Mouse (Mus musculus): ENCODE data around the gene Olfr766-ps1. TPM values are rescaled to one million over a fixed set of nuclear protein-coding genes. Genes with fewer than 3 reads are reported as not detected.
A peak's percentile ranks its signal among the peaks of the same experiment; 100 is the strongest.
"Not testable (repeated sequence)": the region's sequence is repeated elsewhere in the genome, so short reads cannot be mapped to it uniquely, and the experiment has no call there.

The Olfr766-ps1 gene
- not detected for total RNA-seq (2021)

DNA sequence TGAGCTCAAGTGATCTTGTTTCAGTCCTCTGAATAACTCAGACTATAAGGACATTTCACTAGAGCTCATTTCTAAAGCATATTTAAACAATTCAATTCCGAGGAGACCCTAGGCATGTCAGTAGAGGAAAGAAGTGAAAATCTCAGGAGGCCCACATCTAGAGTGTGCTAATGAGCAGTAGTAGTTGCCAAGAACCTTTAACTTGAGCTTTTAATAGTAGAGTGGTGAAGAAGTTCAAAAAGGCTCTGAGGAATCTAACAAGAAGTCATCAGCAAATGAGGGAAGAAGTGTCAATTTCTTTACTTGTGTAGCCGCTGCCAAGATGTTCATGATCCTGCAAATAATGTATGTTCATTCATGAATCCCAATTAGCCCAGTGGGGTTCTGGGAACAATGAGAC, at the start of gene Olfr766-ps1:
Gene Olfr766-ps1 (minus strand): TSS at position 101 of the 400 bp plus-strand sequence.
- DNase-seq: no peak
- intact Hi-C loops (cut with DNase I): no loop called here

DNA sequence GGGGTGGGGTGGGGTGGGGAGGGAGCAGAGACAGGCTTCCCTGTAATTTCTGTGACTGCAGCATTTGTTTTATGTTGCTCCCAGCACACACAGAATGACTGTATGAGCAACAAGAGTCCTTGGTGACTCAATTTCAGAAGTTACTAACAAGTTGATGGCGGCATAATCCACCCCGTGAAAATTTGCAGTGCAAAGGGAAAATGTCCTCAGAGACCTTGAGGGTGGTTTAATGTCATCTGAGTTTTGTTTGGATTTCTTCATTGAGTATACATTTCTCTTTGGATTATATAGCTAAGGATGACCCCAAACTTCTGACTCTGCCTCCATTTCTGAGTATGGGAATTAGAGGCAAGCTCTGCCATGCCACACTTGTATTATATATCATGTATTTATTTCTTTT, 49.0 kb upstream of the Olfr766-ps1 start, which contains the start of gene Olfr769:
Gene Olfr769 (minus strand): TSS at position 101 of the 400 bp plus-strand sequence.
- intact Hi-C loops (cut with DNase I): no loop called here
- DNase-seq: no peak

DNA sequence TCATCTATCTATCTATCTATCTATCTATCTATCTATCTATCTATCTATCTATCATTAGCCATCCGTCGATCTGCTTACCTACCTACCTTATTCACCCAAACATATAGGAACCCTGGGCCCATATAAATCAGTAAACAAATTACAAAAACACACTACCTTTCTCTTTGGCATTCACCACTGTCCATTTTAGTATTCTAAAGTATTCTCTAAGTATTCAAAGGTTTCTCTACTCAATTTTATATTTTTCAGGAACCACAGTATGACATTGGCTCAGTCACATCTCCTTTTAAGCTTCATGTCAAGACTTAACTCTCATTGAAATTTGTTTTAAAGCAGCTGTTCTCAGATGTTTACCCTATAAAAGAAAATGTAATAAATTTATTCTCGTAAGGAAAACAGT, 46.4 kb upstream of the Olfr766-ps1 start:
- intact Hi-C loops (cut with DNase I): no loop called here

DNA sequence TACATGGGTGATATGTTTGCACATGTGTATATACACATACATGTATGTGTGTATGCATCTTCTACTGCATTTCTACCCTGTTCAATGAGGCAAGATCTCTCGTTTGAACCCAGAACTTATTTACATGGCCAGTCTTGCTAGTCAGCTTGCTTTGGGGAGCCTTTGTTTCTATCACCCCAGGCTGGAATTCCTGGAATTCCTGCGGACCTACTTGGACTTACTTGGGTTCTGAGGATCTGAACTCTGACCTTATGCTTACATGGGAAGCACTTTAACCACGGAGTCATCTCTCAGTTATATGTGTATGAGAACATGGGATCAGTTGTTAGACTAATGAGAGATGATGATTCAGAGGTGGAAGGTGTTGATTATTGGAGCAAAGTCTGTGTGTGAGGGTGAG, 32.5 kb upstream of the Olfr766-ps1 start:
- intact Hi-C loops (cut with DNase I): no loop called here
- no peak for DNase-seq

More for the DNA sequence above, 46.4 kb upstream of the Olfr766-ps1 start:
- no peak for DNase-seq

DNA sequence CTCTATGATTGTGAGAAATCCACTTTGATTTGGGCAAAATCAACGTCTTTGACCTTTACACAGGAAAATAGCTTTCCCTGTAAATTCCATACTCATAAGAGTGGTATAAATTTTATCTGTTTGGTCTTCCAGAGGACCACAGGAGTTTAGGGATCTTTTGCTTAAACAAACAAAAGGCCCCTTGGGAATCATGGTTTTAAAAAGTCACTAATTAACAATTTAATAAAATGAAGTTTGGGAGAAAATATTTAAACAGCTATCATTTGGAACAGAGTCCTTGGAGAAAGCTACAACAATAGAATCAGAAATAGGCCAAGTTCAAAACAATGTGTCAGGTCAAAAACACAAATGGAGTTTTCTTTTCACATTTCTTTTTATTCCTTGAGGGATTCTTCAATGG, 30.5 kb upstream of the Olfr766-ps1 start, which contains the start of gene Olfr768:
Gene Olfr768 (minus strand): TSS at position 101 of the 400 bp plus-strand sequence.
- intact Hi-C loops (cut with DNase I): no loop called here
- DNase-seq: no peak

DNA sequence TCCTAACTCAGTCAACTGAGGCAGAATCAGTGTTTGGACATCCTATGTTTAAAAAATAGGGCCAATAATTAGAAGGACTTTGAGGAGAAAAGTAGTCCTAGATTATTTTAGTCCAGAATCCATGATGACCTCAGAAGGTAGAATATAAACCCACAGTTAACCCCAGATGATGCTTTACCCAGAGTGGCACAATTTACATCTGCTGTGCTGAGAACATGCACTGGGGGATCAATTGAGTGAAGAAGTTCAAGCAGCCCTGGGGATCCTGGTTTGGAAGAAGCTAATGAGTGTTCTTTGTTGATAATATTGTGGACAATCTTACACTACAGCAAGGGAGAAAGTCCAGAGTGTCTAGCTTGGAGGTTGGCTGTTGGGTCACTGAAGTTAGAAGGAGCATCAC, 14.0 kb upstream of the Olfr766-ps1 start, which contains the start of gene Olfr767:
Gene Olfr767 (minus strand): TSS at position 101 of the 400 bp plus-strand sequence.
- DNase-seq; intact Hi-C loops (cut with DNase I): not testable (repeated sequence)

DNA sequence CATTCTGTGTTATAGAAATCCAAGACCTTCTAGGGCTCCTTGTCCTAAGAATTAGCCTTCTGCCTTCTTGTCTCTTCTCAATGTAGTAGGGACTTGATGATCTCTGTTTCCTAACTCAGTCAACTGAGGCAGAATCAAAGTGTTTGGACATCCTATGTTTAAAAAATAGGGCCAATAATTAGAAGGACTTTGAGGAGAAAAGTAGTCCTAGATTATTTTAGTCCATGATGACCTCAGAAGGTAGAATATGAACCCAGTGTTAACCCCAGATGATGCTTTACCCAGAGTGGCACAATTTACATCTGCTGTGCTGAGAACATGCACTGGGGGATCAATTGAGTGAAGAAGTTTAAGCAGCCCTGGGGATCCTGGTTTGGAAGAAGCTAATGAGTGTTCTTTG, 18.9 kb downstream of the Olfr766-ps1 start, which contains the start of gene Olfr765:
Gene Olfr765 (minus strand): TSS at position 101 of the 400 bp plus-strand sequence.
- intact Hi-C loops (cut with DNase I): not testable (repeated sequence)

DNA sequence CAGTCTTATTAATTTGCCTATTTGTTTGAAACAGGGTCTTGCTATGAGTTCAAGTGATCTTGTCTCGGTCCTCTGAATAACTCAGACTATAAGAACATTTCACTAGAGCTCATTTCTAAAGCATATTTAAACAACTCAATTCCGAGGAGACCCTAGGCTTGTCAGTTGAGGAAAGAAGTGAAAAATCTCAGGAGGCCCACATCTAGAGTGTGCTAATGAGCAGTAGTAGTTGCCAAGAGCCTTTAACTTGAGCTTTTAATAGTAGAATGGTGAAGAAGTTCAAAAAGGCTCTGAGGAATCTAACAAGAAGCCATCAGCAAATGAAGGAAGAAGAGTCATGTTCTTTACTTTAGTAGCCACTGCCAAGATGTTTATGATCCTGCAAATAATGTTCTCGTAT, 29.0 kb downstream of the Olfr766-ps1 start, which contains the start of gene Olfr764-ps1:
Gene Olfr764-ps1 (minus strand): TSS at position 101 of the 400 bp plus-strand sequence.
- DNase-seq: no peak
- intact Hi-C loops (cut with DNase I): no loop called here

More for the DNA sequence above, 18.9 kb downstream of the Olfr766-ps1 start, which contains the start of gene Olfr765:
- DNase-seq: not testable (repeated sequence)

DNA sequence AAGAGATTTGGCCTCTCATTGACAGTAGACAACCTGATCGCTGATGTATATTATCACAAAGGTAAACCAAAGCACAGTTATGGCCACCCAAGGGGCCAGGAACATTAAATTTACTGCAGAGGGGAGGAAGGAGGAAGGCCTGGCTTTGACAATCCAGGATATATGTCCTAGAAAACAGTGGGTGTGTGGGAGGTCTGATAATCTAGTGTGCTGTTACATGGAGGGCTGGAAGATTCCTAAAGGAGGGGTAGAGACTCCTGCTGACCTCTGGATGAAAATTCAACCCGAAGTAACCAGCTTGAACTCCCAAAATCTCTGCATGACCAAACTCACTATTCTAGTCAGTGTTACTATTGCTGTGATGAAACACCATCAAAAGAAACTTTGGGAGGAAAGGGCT, 40.4 kb downstream of the Olfr766-ps1 start:
- intact Hi-C loops (cut with DNase I): loop anchor here (5.0 kb wide), 1 partner anchor 1064 kb away; no protein-coding TSS in a partner anchor
- no peak for DNase-seq

DNA sequence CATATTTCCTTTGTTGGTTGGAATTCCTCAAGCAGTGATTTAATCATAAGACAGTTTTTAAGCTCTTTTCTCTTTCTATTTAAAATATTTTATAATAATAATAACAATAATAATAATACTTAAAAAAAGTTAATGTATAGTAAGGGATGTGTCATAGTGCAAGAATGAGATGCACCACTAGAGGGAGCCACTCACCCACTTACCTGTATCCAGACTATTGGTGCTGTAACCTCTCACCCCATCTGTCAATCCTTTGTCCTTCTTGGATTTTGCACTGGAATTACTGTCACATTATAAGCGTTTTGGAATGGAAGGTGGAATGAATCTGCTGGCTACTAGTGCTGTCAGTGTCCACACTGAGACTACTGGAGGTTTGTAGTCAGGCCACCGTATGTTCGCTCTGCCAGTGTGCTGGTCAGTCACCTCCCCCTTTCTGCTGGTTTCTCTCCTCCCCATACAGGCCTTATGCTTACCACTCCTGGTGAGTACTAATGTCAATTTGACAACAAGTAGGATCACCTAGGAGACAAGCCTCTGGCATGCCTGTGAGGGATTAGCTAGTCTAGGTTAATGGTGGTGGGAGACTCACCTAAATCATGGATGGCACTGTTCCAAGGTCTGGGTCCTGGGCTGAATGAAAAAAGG, 42.6 kb downstream of the Olfr766-ps1 start:
- intact Hi-C loops (cut with DNase I): loop anchor here (5.0 kb wide), 1 partner anchor 1066 kb away; no protein-coding TSS in a partner anchor
- peak in 1 of 2 experiments; percentile 25 for DNase-seq

DNA sequence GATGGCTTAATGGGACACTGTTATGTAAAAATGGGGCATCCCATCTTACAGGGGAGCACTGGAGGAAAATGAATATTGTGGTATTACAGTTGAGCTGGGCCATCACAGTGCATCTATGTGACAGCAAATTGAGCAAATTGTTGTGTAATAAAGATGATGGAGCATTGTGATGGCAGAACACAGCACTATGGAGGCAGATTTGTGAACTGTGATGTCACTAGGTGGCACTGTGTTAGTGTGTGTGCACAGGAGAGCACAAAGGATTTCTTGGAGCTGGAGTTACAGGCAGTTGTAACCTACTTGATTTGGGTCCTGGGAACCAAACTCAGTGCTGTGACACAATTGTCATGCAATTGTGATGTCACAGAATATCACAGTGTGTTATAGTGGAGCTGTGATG, 45.5 kb downstream of the Olfr766-ps1 start:
- intact Hi-C loops (cut with DNase I): no loop called here
- DNase-seq: no peak

DNA sequence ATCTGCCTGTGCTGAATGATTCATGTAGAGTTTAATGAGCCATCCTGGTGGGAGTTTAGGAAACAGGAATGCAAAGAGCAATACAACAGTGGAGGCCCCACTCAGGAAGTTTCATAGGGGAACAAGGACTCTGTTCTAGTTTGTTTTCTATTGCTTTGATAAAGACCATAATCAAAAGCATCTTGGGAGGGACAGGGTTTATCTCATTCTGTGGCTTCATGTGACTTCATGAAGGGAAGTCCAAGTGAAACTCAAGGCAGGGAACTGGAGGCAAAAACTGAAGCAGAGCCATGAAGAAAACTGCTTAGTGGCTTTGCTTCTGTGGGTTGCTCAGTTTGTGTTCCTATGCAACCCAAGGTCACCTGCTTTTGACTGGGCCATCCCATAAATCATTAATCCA, 54.3 kb downstream of the Olfr766-ps1 start:
- intact Hi-C loops (cut with DNase I): no loop called here
- DNase-seq: no peak

Other genes starting within 250 kb of the Olfr766-ps1 start
- 1 to 10 TPM; 6.5 to 9.8 TPM for gene Ormdl2, start 247.3 kb downstream of the Olfr766-ps1 start, total RNA-seq (2021)
- 1 to 10 TPM; 3.1 to 4.0 TPM for gene Gdf11, start 177.3 kb downstream of the Olfr766-ps1 start, total RNA-seq (2021)
- gene Cd63, start 168.0 kb downstream of the Olfr766-ps1 start, total RNA-seq (2021): 100 to 1,000 TPM; 203 to 239 TPM
- 1 to 10 TPM; 5.9 to 9.7 TPM for gene Rdh5, start 146.1 kb downstream of the Olfr766-ps1 start, total RNA-seq (2021)
- gene Bloc1s1, start 144.9 kb downstream of the Olfr766-ps1 start, total RNA-seq (2021): 100 to 1,000 TPM; 188 to 198 TPM
- 100 to 1,000 TPM; 125 to 136 TPM for gene Itga7, start 135.2 kb downstream of the Olfr766-ps1 start, total RNA-seq (2021)
- not detected for gene Mettl7b, start 108.0 kb downstream of the Olfr766-ps1 start, total RNA-seq (2021)
- gene Olfr9, start 79.5 kb downstream of the Olfr766-ps1 start, total RNA-seq (2021): not detected
- not detected for gene Olfr763, start 58.2 kb downstream of the Olfr766-ps1 start, total RNA-seq (2021)
- not detected for gene Olfr764-ps1, start 29.1 kb downstream of the Olfr766-ps1 start, total RNA-seq (2021)
- not detected for gene Olfr765, start 19.0 kb downstream of the Olfr766-ps1 start, total RNA-seq (2021)
- gene Olfr767, start 13.9 kb upstream of the Olfr766-ps1 start, total RNA-seq (2021): not detected
- gene Olfr768, start 30.4 kb upstream of the Olfr766-ps1 start, total RNA-seq (2021): not detected
- gene Olfr769, start 48.9 kb upstream of the Olfr766-ps1 start, total RNA-seq (2021): not detected
- not detected for gene Olfr770, start 70.0 kb upstream of the Olfr766-ps1 start, total RNA-seq (2021)
- not detected for gene Olfr771, start 95.8 kb upstream of the Olfr766-ps1 start, total RNA-seq (2021)
- gene Olfr772, start 108.9 kb upstream of the Olfr766-ps1 start, total RNA-seq (2021): not detected
- gene Olfr773, start 118.4 kb upstream of the Olfr766-ps1 start, total RNA-seq (2021): not detected
- not detected for gene Olfr774, start 167.2 kb upstream of the Olfr766-ps1 start, total RNA-seq (2021)
- gene Olfr775, start 179.4 kb upstream of the Olfr766-ps1 start, total RNA-seq (2021): not detected
- gene Olfr776, start 190.2 kb upstream of the Olfr766-ps1 start, total RNA-seq (2021): not detected
- not detected for gene Olfr777, start 202.5 kb upstream of the Olfr766-ps1 start, total RNA-seq (2021)
- not detected for gene Olfr780, start 249.1 kb upstream of the Olfr766-ps1 start, total RNA-seq (2021)

Measured in heart, postnatal 10 days (tissue).